Mouse (Mus musculus) telencephalon, adult 2 months (tissue): ENCODE measurements around the gene Pilrb2.

Source experiments
- DNase-seq: peaks from one replicate; pipeline ENCODE4 v3.0.0-alpha.2; 2011; ENCODE audit warnings: low read depth, low spot score

Pilrb2 gene

GRCm38 (mm10) chr5:137833500-137833899 is 38.1 kb downstream of the Pilrb2 start:
- no peak for DNase-seq

GRCm38 (mm10) chr5:137831506-137831905 is 40.1 kb downstream of the Pilrb2 start:
- no peak for DNase-seq

- DNase-seq, result no peak
Observed at GRCm38 (mm10) chr5:137831106-137831505, 40.5 kb downstream of the Pilrb2 start.

- DNase-seq, result peak; percentile 18
Observed at GRCm38 (mm10) chr5:137830238-137830637, 41.4 kb downstream of the Pilrb2 start.

- no peak for DNase-seq
Observed at GRCm38 (mm10) chr5:137828694-137829093, 42.9 kb downstream of the Pilrb2 start.

- no peak for DNase-seq
Observed at GRCm38 (mm10) chr5:137826421-137826820, 45.2 kb downstream of the Pilrb2 start.

- no peak for DNase-seq
Observed at GRCm38 (mm10) chr5:137825971-137826370, 45.6 kb downstream of the Pilrb2 start.

- DNase-seq, result no peak
Observed at GRCm38 (mm10) chr5:137825030-137825429, 46.6 kb downstream of the Pilrb2 start.

GRCm38 (mm10) chr5:137823455-137824045 is 48.1 kb downstream of the Pilrb2 start:
- DNase-seq, result no peak

GRCm38 (mm10) chr5:137822602-137823001 is 49.0 kb downstream of the Pilrb2 start:
- no peak for DNase-seq

- no peak for DNase-seq
Observed at GRCm38 (mm10) chr5:137822126-137822525, 49.5 kb downstream of the Pilrb2 start.

GRCm38 (mm10) chr5:137817466-137818222 is 54.0 kb downstream of the Pilrb2 start:
- DNase-seq, result no peak
